Mouse (Mus musculus) stomach, embryonic 14.5 days (tissue): Measurements from ENCODE around the gene Grk2. TPM values are rescaled to one million over a fixed set of nuclear protein-coding genes. Genes with fewer than 3 reads are reported as not detected.

Source experiments
- ATAC-seq: fragments of 200-750 bp; cut with Nextera tagmentation; 2 replicates; pipeline ENCODE4 v1.8.0; 2017; ENCODE audit warnings: low read depth, moderate TSS enrichment; ENCODE audit not compliant: insufficient number of reproducible peaks, insufficient read depth, low FRiP score
- H3K27ac ChIP-seq: fragments of 300-500 bp; sonication (generic); 2 replicates; pipeline ENCODE4 v1.5.1; 2014; ENCODE audit warnings: mild to moderate bottlenecking, low read length, moderate library complexity, mixed read lengths
- H3K27me3 ChIP-seq: fragments of 300-500 bp; sonication (generic); 2 replicates; pipeline ENCODE4 v1.6.1; 2014; ENCODE audit warnings: low read length, control low read depth, mixed read lengths; ENCODE audit not compliant: control insufficient read depth, insufficient read depth
- H3K36me3 ChIP-seq: fragments of 300-500 bp; sonication (generic); 2 replicates; pipeline ENCODE4 v1.6.1; 2014; ENCODE audit warnings: mild to moderate bottlenecking, control low read depth, low read length, moderate library complexity, mixed read lengths; ENCODE audit not compliant: control insufficient read depth, insufficient read depth
- H3K4me1 ChIP-seq: fragments of 300-500 bp; sonication (generic); 2 replicates; pipeline ENCODE4 v1.6.1; 2014; ENCODE audit warnings: low read length, control low read depth, mixed read lengths; ENCODE audit not compliant: control insufficient read depth, insufficient read depth
- H3K4me2 ChIP-seq: fragments of 300-500 bp; sonication (generic); replicated peaks from 2 replicates; pipeline ENCODE4 v1.6.1; 2014; ENCODE audit warnings: low read depth, low read length, control low read depth
- H3K4me3 ChIP-seq: fragments of 300-500 bp; sonication (generic); 2 replicates; pipeline ENCODE4 v1.5.1; 2014; ENCODE audit warnings: low read depth, low read length, control low read depth
- H3K9ac ChIP-seq: fragments of 300-500 bp; sonication (generic); replicated peaks from 2 replicates; pipeline ENCODE4 v1.6.1; 2014; ENCODE audit warnings: low read depth, mild to moderate bottlenecking, control low read depth, low read length, moderate library complexity, mixed read lengths
- H3K9me3 ChIP-seq: fragments of 300-500 bp; sonication (generic); 2 replicates; pipeline ENCODE4 v1.6.1; 2016; ENCODE audit warnings: low read depth, low read length, control low read depth; ENCODE audit not compliant: control insufficient read depth
- WGBS: fragments of 180-500 bp; shearing (Covaris S2); extraction: QIAGEN DNeasy Blood & Tissue Kit; methylation state at CpG from one replicate; pipeline ENCODE4 v1.1.7; 2014; 5-methylcytosine and 5-hydroxymethylcytosine counted together
- polyA plus RNA-seq: library from polyadenylated mRNA; unstranded; fragments of >200 nt; fragmentation: Nextera tagmentation; extraction: Ambion mirVana; gene quantifications from 2 replicates; pipeline ENCODE4 v1.2.1, GENCODE M21; 2014

Grk2 gene
- polyA plus RNA-seq, 1 experiment from 2014 or later, result 18.7 TPM

- WGBS, result 63% methylated on average over 11 of the region's 11 CpGs
- no peaks in the 10 kb centered on the region for H3K9me3 ChIP-seq
- H3K9ac ChIP-seq, result 0 out of 2 replicates have a peak overlapping the region, but pooled peaks have one; percentile 2
- H3K36me3 ChIP-seq, result no peaks in the 10 kb centered on the region
- no peak for ATAC-seq
- peaks cover 63% of the 10 kb centered on the region for H3K4me1 ChIP-seq
- H3K4me2 ChIP-seq, result peak overlapping the region; percentile 43; the same call in 1 of the 2 replicates
- H3K4me3 ChIP-seq, result no peak overlapping the region
- H3K27me3 ChIP-seq, result no peaks in the 10 kb centered on the region
- H3K27ac ChIP-seq, result peak overlapping the region; percentile 84
These were observed 4.9 kb downstream of the Grk2 start for GRCm38 (mm10) chr19:4300852-4301734.

DNA sequence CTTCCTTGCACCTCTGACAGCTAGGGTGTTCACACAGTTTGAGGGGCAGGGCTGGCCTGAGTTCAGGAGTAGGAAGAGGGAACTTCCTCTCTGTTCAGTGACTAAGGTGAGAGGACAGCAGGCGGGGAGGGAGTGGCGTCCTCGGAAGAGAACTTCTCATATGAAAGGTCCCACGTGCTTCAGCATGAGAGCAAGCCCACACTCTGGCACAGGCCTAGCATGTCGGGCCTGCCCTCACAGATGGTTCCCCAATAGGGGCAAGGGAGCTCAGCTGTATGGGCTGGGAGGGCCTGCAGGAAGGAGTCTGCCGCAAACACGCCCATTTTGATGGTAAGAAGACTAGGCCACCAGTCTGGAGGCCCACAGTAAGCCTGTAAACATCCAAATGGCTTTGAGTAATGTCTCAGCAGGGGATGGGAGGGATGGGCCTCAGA lies 5.7 kb downstream of the Grk2 start:
- Histone ChIP-seq H3K27ac (no peak overlapping the region; the same call in 1 of the 2 replicates), H3K36me3 (no peaks in the 10 kb centered on the region), H3K4me3 (no peak overlapping the region), H3K9ac (0 out of 2 replicates have a peak overlapping the region, but pooled peaks have one; percentile 2), H3K9me3 (no peaks in the 10 kb centered on the region), H3K4me2 (no peak overlapping the region), H3K27me3 (no peaks in the 10 kb centered on the region), H3K4me1 (peaks cover 63% of the 10 kb centered on the region)
- ATAC-seq, result no peak
- WGBS, result 44% methylated on average over 7 of the region's 7 CpGs

GRCm38 (mm10) chr19:4299574-4300270 lies 6.3 kb downstream of the Grk2 start:
- ATAC-seq, result no peak
- 84% methylated on average over 6 of the region's 6 CpGs for WGBS
- no peaks in the 10 kb centered on the region for H3K27me3 ChIP-seq
- peaks cover 60% of the 10 kb centered on the region for H3K4me1 ChIP-seq
- H3K4me2 ChIP-seq, result no peak overlapping the region
- H3K4me3 ChIP-seq, result no peak overlapping the region
- no peaks in the 10 kb centered on the region for H3K9me3 ChIP-seq
- no peaks in the 10 kb centered on the region for H3K36me3 ChIP-seq
- H3K27ac ChIP-seq, result no peak overlapping the region; the same call in 1 of the 2 replicates
- H3K9ac ChIP-seq, result no peak overlapping the region

DNA sequence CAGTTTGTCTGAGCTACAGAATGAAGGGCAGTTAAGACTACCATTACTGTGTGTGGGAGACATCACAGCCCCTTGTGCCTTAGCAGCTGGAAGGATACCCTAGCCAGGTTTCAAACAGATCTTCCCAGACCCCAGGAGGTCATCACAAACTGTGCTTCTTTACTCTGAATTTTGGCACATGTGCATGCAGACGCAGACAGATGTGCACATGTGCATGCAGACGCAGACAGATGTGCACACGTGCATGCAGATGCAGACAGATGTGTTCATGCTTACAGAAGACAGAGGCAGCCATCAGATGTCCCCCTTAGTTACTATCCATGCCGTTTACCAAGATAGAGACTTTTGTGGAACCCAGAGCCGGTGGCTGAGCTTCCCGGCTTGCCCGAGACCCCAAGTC lies 6.9 kb downstream of the Grk2 start:
- Histone ChIP-seq H3K9ac (no peak overlapping the region), H3K27me3 (no peaks in the 10 kb centered on the region), H3K4me3 (no peak overlapping the region), H3K27ac (no peak overlapping the region), H3K36me3 (no peaks in the 10 kb centered on the region), H3K4me1 (peaks cover 54% of the 10 kb centered on the region), H3K9me3 (no peaks in the 10 kb centered on the region), H3K4me2 (no peak overlapping the region)
- 89% methylated on average over 7 of the region's 7 CpGs for WGBS
- ATAC-seq, result no peak

DNA sequence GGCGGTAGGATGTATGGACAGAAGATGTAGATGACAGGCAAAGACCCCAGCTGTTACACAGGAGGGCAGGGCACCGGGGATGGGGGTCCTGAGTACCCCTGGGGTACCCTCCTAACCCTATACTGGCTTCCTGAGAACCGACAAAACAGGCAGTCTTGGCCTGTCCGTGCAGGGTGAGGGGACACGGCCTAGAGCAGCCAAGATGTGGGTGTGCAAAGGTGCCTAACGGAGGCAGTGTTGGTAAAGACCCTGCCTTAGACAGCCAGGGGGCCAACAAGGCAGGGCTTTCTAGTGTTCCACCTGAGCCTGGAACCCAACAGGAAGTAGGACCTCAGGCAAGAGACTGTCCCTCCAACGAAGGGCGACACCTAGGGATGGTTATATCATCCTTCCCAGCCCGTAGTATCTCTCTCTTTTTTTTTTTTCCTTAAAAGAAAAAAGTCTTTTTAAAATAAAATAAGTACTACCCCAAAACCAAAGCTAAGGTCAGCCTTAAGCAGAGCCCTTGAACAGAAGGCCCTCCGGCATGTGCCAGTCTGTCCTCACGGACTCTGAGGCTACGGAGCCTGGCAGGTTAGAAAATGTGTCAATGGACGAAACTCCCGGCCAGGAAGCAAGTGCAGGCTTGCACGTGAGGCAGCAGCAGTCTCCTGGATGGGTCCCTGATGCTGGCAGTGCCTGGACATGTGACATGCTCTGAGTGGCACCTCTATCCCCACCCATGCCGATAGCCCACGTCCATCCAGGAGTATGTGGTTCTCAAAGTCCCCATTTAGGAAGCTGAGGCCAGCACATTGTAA lies 7.5 kb downstream of the Grk2 start:
- WGBS, result 86% methylated on average over 17 of the region's 17 CpGs
- H3K36me3 ChIP-seq, result no peaks in the 10 kb centered on the region
- no peak for ATAC-seq
- H3K27me3 ChIP-seq, result no peaks in the 10 kb centered on the region
- H3K4me3 ChIP-seq, result no peak overlapping the region
- H3K4me2 ChIP-seq, result no peak overlapping the region
- no peak overlapping the region for H3K9ac ChIP-seq
- no peaks in the 10 kb centered on the region for H3K9me3 ChIP-seq
- H3K27ac ChIP-seq, result no peak overlapping the region
- peaks cover 48% of the 10 kb centered on the region for H3K4me1 ChIP-seq

DNA sequence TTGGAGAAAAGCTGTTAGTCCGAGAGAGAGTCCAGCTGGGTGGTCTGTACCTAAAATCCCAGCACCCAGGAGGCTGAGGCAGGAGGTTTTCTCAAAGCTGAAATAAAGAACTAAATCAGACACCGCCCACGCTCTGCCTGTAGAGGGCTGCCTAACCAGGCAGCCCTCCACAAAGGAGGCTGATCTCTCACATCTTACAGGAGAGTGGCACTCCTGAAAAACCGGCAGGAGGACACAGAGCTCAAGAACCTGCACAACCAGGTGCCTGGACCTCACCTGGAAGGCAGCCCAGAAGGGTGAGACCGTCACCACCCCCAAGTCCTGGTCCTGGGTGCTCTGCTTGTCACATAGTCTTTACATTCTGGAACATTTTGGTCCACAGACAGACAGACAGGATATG lies 8.2 kb downstream of the Grk2 start:
- Histone ChIP-seq H3K9ac (no peak overlapping the region), H3K4me1 (peaks cover 42% of the 10 kb centered on the region), H3K27me3 (no peaks in the 10 kb centered on the region), H3K4me3 (no peak overlapping the region), H3K9me3 (no peaks in the 10 kb centered on the region), H3K27ac (no peak overlapping the region; the same call in 1 of the 2 replicates), H3K36me3 (peaks cover 1% of the 10 kb centered on the region; the same call in 1 of the 2 replicates), H3K4me2 (no peak overlapping the region)
- WGBS, result 89% methylated on average over 5 of the region's 5 CpGs
- ATAC-seq, result no peak

DNA sequence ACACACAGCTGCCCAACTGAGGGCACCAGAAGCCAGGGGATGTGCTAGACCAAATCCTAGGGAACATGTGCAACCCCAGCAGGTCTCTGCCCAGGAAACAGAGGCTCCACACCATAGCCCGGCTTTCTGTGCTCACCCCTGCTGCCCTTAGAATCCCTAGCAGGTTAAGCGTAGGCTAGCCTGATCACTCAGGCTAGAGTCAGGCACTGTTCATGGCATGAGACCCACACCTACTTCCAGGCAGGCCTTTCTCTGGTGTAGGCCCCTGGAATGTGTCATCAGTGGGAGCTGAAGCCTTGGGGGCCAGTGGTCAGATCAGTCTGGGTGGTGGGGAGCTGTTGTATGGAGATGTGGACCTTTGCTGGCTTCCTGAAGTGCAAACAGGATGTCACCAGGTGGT lies 9.4 kb downstream of the Grk2 start:
- no peaks in the 10 kb centered on the region for H3K27me3 ChIP-seq
- ATAC-seq, result no peak
- peaks cover 33% of the 10 kb centered on the region for H3K4me1 ChIP-seq
- peaks cover 14% of the 10 kb centered on the region for H3K36me3 ChIP-seq
- no peak overlapping the region for H3K9ac ChIP-seq
- WGBS, result 76% methylated on average over 2 of the region's 2 CpGs
- no peak overlapping the region for H3K4me3 ChIP-seq
- H3K27ac ChIP-seq, result 0 out of 2 replicates have a peak overlapping the region, but pooled peaks have one; percentile 39
- H3K4me2 ChIP-seq, result no peak overlapping the region
- no peaks in the 10 kb centered on the region for H3K9me3 ChIP-seq

DNA sequence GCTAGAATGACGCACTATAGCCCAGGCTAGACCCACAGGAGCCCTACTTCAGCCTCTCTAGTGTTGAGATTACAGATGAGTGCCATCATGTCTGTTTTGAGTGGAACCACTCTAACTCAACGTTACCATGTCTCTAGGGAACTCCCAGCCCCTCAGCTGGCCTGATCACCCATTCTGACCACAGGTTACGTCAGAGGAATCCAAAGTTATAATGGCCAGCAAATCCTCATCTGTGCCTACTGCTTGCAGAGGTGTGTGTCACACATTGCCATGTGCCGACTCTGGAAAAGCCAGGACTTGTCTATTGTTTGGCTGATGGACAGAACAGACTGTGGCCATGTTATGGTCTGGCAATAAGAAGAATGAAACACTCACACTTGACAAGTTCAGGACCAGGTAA lies 10.6 kb downstream of the Grk2 start:
- no peak for ATAC-seq
- Histone ChIP-seq H3K36me3 (peaks cover 26% of the 10 kb centered on the region), H3K9ac (no peak overlapping the region), H3K27ac (no peak overlapping the region), H3K9me3 (no peaks in the 10 kb centered on the region), H3K4me2 (no peak overlapping the region), H3K4me3 (no peak overlapping the region), H3K4me1 (peaks cover 21% of the 10 kb centered on the region), H3K27me3 (no peaks in the 10 kb centered on the region)
- WGBS, result 91% methylated on average over 4 of the region's 4 CpGs
